Mouse (Mus musculus) kidney, embryonic 15.5 days (tissue): ENCODE measurements around the gene Ndufaf8. TPM values are rescaled to one million over a fixed set of nuclear protein-coding genes. Genes with fewer than 3 reads are reported as not detected.

ENCODE experiments used
- ATAC-seq: fragments of 200-750 bp; cut with Nextera tagmentation; replicated peaks from 2 replicates; pipeline ENCODE4 v1.8.0; 2017; ENCODE audit warnings: moderate TSS enrichment; ENCODE audit not compliant: low FRiP score
- H3K27ac ChIP-seq: fragments of 300-500 bp; sonication (generic); 2 replicates; pipeline ENCODE4 v1.5.1; 2015; ENCODE audit warnings: mild to moderate bottlenecking, inconsistent platforms
- H3K27me3 ChIP-seq: fragments of 300-500 bp; sonication (generic); 2 replicates; pipeline ENCODE4 v1.6.1; 2015; ENCODE audit warnings: inconsistent platforms
- H3K36me3 ChIP-seq: fragments of 300-500 bp; sonication (generic); 2 replicates; pipeline ENCODE4 v1.6.1; 2015; ENCODE audit warnings: inconsistent platforms
- H3K4me1 ChIP-seq: fragments of 300-500 bp; sonication (generic); 2 replicates; pipeline ENCODE4 v1.6.1; 2015; ENCODE audit warnings: inconsistent platforms
- H3K4me2 ChIP-seq: fragments of 300-500 bp; sonication (generic); 2 replicates; pipeline ENCODE4 v1.6.1; 2015; ENCODE audit warnings: moderate library complexity, mild to moderate bottlenecking, inconsistent platforms
- H3K4me3 ChIP-seq: fragments of 300-500 bp; sonication (generic); replicated peaks from 2 replicates; pipeline ENCODE4 v1.5.1; 2015; ENCODE audit warnings: mild to moderate bottlenecking, inconsistent platforms
- H3K9ac ChIP-seq: fragments of 300-500 bp; sonication (generic); 2 replicates; pipeline ENCODE4 v1.6.1; 2015; ENCODE audit warnings: mild to moderate bottlenecking, inconsistent platforms
- H3K9me3 ChIP-seq: fragments of 300-500 bp; sonication (generic); replicated peaks from 2 replicates; pipeline ENCODE4 v1.6.1; 2016; ENCODE audit warnings: inconsistent platforms
- WGBS: fragments of 180-500 bp; shearing (Covaris S2); methylation state at CpG from one replicate; pipeline ENCODE4 v1.1.7; 2015; ENCODE audit warnings: mixed read lengths; 5-methylcytosine and 5-hydroxymethylcytosine counted together
- polyA plus RNA-seq: library from polyadenylated mRNA; unstranded; fragments of >200 nt; fragmentation: Nextera tagmentation; extraction: Ambion mirVana; gene quantifications from 2 replicates; pipeline ENCODE4 v1.2.1, GENCODE M21; 2015

Gene Ndufaf8
- polyA plus RNA-seq, 1 experiment from 2014 or later: 90.1 TPM

DNA sequence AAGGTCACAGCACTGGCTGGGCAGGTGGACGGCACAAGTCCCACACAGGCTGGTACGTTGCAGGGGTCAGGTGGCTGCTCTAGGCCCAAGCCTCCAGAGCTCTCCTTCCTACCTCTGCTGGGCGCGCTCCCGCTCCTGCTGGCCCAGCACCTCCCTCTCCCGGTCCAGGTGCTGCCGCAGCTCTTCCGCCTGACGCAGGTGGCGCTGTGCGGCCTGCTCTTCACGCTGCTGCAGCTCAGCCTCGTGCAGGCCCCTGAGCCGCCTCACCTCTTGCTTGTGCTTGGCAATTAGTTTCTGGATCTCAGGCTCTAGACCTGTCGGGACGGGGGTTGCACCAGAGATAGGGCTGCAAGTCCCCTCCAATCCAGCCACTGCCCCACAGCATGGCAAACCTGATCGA, 30.9 kb upstream of the Ndufaf8 start:
- Histone ChIP-seq H3K4me3 (no peak overlapping the region), H3K27me3 (no peaks in the 10 kb centered on the region), H3K9ac (no peak overlapping the region), H3K27ac (no peak overlapping the region), H3K9me3 (no peaks in the 10 kb centered on the region), H3K4me2 (no peak overlapping the region), H3K36me3 (peaks cover 91% of the 10 kb centered on the region), H3K4me1 (peaks cover 16% of the 10 kb centered on the region)
- ATAC-seq: no peak
- 61% methylated on average over 17 of the region's 17 CpGs for WGBS

GRCm38 (mm10) chr11:120069261-120069660, 29.5 kb upstream of the Ndufaf8 start:
- peaks cover 88% of the 10 kb centered on the region for H3K36me3 ChIP-seq
- H3K4me3 ChIP-seq: no peak overlapping the region
- no peaks in the 10 kb centered on the region for H3K27me3 ChIP-seq
- 39% methylated on average over 11 of the region's 11 CpGs for WGBS
- no peak overlapping the region for H3K9ac ChIP-seq
- H3K4me1 ChIP-seq: peaks cover 16% of the 10 kb centered on the region
- no peak overlapping the region for H3K4me2 ChIP-seq
- no peak for ATAC-seq
- no peaks in the 10 kb centered on the region for H3K9me3 ChIP-seq
- no peak overlapping the region for H3K27ac ChIP-seq

DNA sequence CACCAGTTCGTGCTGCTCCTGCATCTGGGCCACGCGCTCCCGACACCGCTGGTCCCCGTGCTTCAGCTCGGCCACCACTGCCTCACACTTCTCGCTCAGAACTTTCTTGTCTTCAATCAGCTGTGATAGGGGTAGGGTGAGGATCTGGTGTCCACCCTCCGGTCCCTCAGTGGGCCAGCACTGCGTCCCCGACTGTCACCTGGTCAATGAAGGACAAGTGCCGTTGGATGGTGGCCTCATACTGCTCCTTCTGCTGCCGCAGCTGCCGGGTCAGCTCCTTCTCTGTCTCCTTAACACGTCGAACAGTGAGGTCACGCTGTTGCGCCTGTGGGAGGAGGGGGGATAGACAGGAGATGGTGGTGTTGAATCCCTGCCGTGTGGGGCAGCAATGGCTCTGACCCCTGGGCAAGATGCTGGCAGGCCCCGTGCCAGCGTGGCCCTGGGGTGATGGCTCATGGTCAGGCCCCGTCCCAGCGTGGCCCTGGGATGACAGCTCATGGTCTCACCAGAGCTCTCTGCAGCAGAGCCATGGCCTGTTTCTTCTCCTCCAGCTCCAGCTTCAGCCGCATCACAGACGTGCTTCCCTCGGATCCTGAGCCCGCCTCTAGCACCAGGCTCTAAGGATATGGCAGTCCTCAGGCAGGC, 28.3 kb upstream of the Ndufaf8 start:
- Histone ChIP-seq H3K4me3 (no peak overlapping the region), H3K4me1 (peaks cover 19% of the 10 kb centered on the region), H3K27ac (no peak overlapping the region), H3K27me3 (no peaks in the 10 kb centered on the region), H3K9me3 (no peaks in the 10 kb centered on the region), H3K4me2 (no peak overlapping the region), H3K9ac (no peak overlapping the region), H3K36me3 (peaks cover 87% of the 10 kb centered on the region)
- no peak for ATAC-seq
- 91% methylated on average over 25 of the region's 27 CpGs for WGBS

- H3K4me2 ChIP-seq: no peak overlapping the region
- no peaks in the 10 kb centered on the region for H3K9me3 ChIP-seq
- peaks cover 24% of the 10 kb centered on the region for H3K4me1 ChIP-seq
- no peaks in the 10 kb centered on the region for H3K27me3 ChIP-seq
- H3K27ac ChIP-seq: no peak overlapping the region
- WGBS: 46% methylated on average over 12 of the region's 12 CpGs
- no peak overlapping the region for H3K9ac ChIP-seq
- no peak overlapping the region for H3K4me3 ChIP-seq
- peaks cover 87% of the 10 kb centered on the region for H3K36me3 ChIP-seq
- no peak for ATAC-seq
These were observed 27.7 kb upstream of the Ndufaf8 start for GRCm38 (mm10) chr11:120071065-120071464.

DNA sequence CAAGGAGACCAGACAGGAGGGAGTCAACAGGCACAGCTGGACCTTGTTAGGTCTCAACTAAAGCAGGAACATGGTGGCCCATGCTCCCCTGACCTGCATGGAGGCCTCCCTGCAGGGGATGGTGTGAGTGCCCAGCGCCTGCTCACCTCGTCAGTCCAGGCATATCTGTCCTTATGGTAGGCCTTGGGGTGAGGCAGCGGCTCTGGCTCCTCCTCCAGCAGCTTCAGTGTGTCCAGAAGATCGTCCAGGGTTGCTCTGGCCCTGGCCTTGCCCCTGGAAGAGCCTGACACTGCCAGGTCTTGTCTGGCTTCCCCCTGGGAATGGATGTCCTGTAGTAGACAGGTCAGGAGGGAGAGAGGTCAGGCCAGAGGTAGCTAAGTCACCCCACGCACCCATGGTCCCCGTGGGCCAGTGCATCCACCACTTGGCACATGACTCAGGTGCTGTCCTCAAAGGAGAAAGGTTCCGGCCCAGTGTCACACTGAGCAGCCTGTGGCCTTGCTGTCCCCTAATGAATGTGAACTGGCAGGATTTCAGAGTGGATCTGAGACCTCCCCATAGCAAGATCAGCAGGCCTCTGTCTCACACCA, 26.9 kb upstream of the Ndufaf8 start:
- Histone ChIP-seq H3K27ac (no peak overlapping the region), H3K36me3 (peaks cover 87% of the 10 kb centered on the region), H3K27me3 (no peaks in the 10 kb centered on the region), H3K9me3 (no peaks in the 10 kb centered on the region), H3K4me2 (no peak overlapping the region), H3K4me3 (no peak overlapping the region), H3K9ac (no peak overlapping the region), H3K4me1 (peaks cover 24% of the 10 kb centered on the region)
- ATAC-seq: no peak
- WGBS: 76% methylated on average over 7 of the region's 7 CpGs

- 79% methylated on average over 9 of the region's 9 CpGs for WGBS
- H3K36me3 ChIP-seq: peaks cover 90% of the 10 kb centered on the region
- ATAC-seq: no peak
These were observed 25.6 kb upstream of the Ndufaf8 start for GRCm38 (mm10) chr11:120072986-120073647.

GRCm38 (mm10) chr11:120076191-120076590, 22.5 kb upstream of the Ndufaf8 start:
- H3K36me3 ChIP-seq: peaks cover 92% of the 10 kb centered on the region
- ATAC-seq: no peak
- no peaks in the 10 kb centered on the region for H3K27me3 ChIP-seq
- H3K9me3 ChIP-seq: no peaks in the 10 kb centered on the region
- 69% methylated on average over 3 of the region's 3 CpGs for WGBS
- H3K27ac ChIP-seq: no peak overlapping the region
- no peak overlapping the region for H3K9ac ChIP-seq
- H3K4me2 ChIP-seq: no peak overlapping the region
- H3K4me3 ChIP-seq: no peak overlapping the region
- H3K4me1 ChIP-seq: peaks cover 11% of the 10 kb centered on the region; the same call in 1 of the 2 replicates

More at GRCm38 (mm10) chr11:120072986-120073647, 25.6 kb upstream of the Ndufaf8 start:
- Histone ChIP-seq H3K9me3 (no peaks in the 10 kb centered on the region), H3K4me2 (no peak overlapping the region), H3K27ac (no peak overlapping the region), H3K27me3 (no peaks in the 10 kb centered on the region), H3K4me1 (peaks cover 24% of the 10 kb centered on the region), H3K9ac (no peak overlapping the region), H3K4me3 (no peak overlapping the region)

DNA sequence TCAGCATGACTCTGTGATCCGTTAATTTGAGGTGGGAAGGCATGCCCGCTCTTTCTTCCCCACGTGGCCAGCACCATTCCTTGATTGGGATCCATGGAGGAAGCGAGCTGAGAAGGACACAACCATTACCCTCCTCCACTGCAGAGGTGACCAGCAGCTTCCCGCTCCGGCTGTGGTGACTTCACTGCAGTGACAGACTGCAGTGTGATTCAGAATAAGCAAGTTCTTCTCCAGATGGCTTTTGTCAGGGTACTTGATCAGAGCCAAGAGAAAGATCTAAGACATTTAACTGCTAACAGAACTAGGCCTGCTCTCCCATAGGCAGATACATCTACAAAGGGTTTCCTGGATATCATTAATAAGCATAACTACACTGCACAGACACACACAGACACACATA, 18.4 kb upstream of the Ndufaf8 start:
- no peak overlapping the region for H3K4me3 ChIP-seq
- no peak overlapping the region for H3K9ac ChIP-seq
- H3K4me2 ChIP-seq: no peak overlapping the region
- no peaks in the 10 kb centered on the region for H3K9me3 ChIP-seq
- H3K27ac ChIP-seq: 0 out of 2 replicates have a peak overlapping the region, but pooled peaks have one; percentile 27
- no peaks in the 10 kb centered on the region for H3K27me3 ChIP-seq
- no peak for ATAC-seq
- 76% methylated on average over 6 of the region's 6 CpGs for WGBS
- peaks cover 78% of the 10 kb centered on the region for H3K36me3 ChIP-seq
- peaks cover 17% of the 10 kb centered on the region for H3K4me1 ChIP-seq

DNA sequence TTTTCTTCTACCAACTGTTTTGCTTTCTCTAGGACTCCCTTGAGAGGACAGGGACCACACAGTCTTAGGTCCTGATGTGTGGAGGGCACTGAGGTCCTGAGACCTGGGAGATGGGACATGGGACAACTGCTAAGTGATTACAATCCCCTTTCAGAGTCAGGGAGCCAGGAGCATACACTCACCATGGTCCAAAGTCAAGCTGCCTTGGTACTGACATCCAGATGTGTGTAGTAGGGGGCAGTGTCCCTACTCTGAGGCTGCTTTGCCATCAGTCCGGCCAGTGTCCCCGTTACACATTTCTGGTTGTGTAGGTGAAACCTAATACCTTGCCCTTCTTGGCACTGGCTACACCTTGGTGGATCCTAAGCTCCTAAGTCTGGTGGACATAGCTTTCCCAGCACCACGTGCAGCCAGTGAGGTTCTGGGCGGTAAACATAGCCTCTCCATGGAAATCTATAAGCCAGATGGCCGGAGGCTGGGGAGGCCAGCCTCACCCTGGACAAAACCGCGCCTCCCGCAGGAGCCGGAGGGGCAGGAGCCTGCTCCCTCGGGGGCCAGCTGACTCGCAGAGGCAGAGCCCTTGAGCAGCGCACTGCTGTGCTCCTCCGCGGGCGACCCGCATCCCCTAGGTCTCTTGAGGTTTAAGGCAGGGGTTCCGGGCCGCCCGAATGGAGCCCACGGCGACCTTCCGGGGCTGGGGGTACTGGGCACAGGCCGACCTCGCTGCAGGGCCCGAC, 12.7 kb upstream of the Ndufaf8 start:
- Histone ChIP-seq H3K4me1 (peaks cover 28% of the 10 kb centered on the region), H3K36me3 (peaks cover 34% of the 10 kb centered on the region), H3K9ac (peak overlapping the region; percentile 96), H3K4me2 (peak overlapping the region; percentile 87), H3K27ac (peak overlapping the region; percentile 80), H3K4me3 (peak overlapping the region; percentile 94), H3K27me3 (no peaks in the 10 kb centered on the region), H3K9me3 (no peaks in the 10 kb centered on the region)
- peak; percentile 45 for ATAC-seq
- WGBS: under 1% methylated on average over 25 of the region's 25 CpGs

DNA sequence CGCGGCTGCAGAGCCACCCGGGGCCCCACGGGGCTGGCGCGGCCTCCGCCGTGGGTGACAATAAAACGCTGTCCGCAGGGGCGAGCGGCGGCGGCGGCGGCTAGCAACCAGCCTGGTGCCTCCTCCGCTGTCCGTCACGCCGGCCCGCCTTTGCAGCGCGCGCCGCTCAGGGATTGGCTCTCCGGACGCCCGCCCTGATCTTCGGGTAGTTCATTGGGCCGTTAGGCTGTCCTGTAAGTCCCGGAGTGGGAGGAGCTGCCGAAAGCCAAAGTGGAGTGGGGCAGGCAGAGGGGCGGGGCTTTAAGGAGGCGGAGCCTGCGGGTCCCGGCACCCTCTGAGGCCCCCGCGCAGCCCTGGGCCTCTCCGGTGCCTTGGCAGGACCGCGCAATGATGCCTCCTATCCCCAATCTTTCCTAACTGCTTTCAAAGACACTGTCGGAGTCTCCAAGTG, 12.0 kb upstream of the Ndufaf8 start, which contains the start of gene Cep131:
TSS of gene Cep131 (minus strand) at position 126 of the 451 bp plus-strand sequence.
- peaks cover 28% of the 10 kb centered on the region for H3K4me1 ChIP-seq
- H3K36me3 ChIP-seq: peaks cover 35% of the 10 kb centered on the region
- peak within 1 kb of the TSS; percentile 87 for H3K4me2 ChIP-seq
- under 1% methylated on average over 42 of the region's 42 CpGs for WGBS
- peak within 1 kb of the TSS; percentile 80 for H3K27ac ChIP-seq
- no peaks in the 10 kb centered on the region for H3K9me3 ChIP-seq
- H3K27me3 ChIP-seq: no peaks in the 10 kb centered on the region
- peak within 1 kb of the TSS; percentile 94 for H3K4me3 ChIP-seq
- H3K9ac ChIP-seq: peak within 1 kb of the TSS; percentile 96
- peak; percentile 98 for ATAC-seq

DNA sequence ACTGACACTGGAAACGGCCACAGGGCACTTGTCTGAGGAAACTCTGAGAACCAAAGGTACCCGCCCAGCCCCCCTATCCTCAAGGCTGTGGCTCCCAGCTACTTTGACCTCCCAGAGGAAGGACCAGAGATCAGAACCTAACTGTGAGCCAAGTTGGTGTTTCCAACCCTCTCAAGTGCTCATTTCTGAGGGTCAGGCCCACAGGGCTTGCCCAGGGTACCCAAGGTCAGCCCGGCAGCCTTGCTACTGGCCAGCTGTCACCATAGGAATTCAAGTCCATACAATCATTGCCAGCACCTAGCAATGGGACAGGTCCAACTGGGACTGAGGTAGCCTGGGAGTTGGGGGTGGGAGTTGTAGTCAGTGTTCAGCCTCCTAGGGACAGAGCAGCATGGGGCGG, 8.1 kb upstream of the Ndufaf8 start:
- no peaks in the 10 kb centered on the region for H3K27me3 ChIP-seq
- H3K4me3 ChIP-seq: no peak overlapping the region
- peaks cover 12% of the 10 kb centered on the region for H3K4me1 ChIP-seq
- 94% methylated on average over 4 of the region's 4 CpGs for WGBS
- H3K4me2 ChIP-seq: no peak overlapping the region
- no peak overlapping the region for H3K27ac ChIP-seq
- no peaks in the 10 kb centered on the region for H3K9me3 ChIP-seq
- H3K36me3 ChIP-seq: peaks cover 56% of the 10 kb centered on the region
- ATAC-seq: no peak
- H3K9ac ChIP-seq: no peak overlapping the region
